Mouse (Mus musculus) limb, embryonic 11.5 days (tissue): ENCODE measurements at regions not wholly inside any gene's neighbourhood (a gene's known extent, or its start where the extent isn't known, plus 50 kb on each side); places are given as distances from the start of the nearest gene placed in this dataset.

Experiments used
- ATAC-seq: fragments of 200-750 bp; cut with Nextera tagmentation; 2 replicates; pipeline ENCODE4 v1.8.0; 2017; ENCODE audit warnings: low read depth; ENCODE audit not compliant: insufficient number of reproducible peaks, low FRiP score, low TSS enrichment
- DNase-seq: peaks from one replicate; pipeline ENCODE4 v3.0.0-alpha.2; 2015; ENCODE audit warnings: low spot score
- H3K27ac ChIP-seq: fragments of 300-500 bp; sonication (generic); replicated peaks from 2 replicates; pipeline ENCODE4 v1.5.1; 2014; ENCODE audit warnings: low read depth, mild to moderate bottlenecking, low read length
- H3K27me3 ChIP-seq: fragments of 300-500 bp; sonication (generic); 2 replicates; pipeline ENCODE4 v1.6.1; 2014; ENCODE audit warnings: mild to moderate bottlenecking, low read length, mixed read lengths; ENCODE audit not compliant: control insufficient read depth, insufficient read depth
- H3K36me3 ChIP-seq: fragments of 300-500 bp; sonication (generic); 2 replicates; pipeline ENCODE4 v1.6.1; 2014; ENCODE audit warnings: mild to moderate bottlenecking, low read length, moderate library complexity, mixed read lengths; ENCODE audit not compliant: control insufficient read depth, insufficient read depth
- H3K4me1 ChIP-seq: fragments of 300-500 bp; sonication (generic); 2 replicates; pipeline ENCODE4 v1.6.1; 2014; ENCODE audit warnings: low read length, mixed read lengths; ENCODE audit not compliant: control insufficient read depth, insufficient read depth
- H3K4me2 ChIP-seq: fragments of 300-500 bp; sonication (generic); 2 replicates; pipeline ENCODE4 v1.6.1; 2014; ENCODE audit warnings: low read depth, mild to moderate bottlenecking, moderate library complexity; ENCODE audit not compliant: severe bottlenecking
- H3K4me3 ChIP-seq: fragments of 300-500 bp; sonication (generic); 2 replicates; pipeline ENCODE4 v1.5.1; 2014; ENCODE audit warnings: low read depth, low read length
- H3K9ac ChIP-seq: fragments of 300-500 bp; sonication (generic); 2 replicates; pipeline ENCODE4 v1.6.1; 2014; ENCODE audit warnings: mild to moderate bottlenecking, low read length
- H3K9me3 ChIP-seq: fragments of 300-500 bp; sonication (generic); 2 replicates; pipeline ENCODE4 v1.6.1; 2016; ENCODE audit warnings: low read length; ENCODE audit not compliant: control insufficient read depth
- WGBS: fragments of 180-500 bp; shearing (Covaris S2); extraction: QIAGEN DNeasy Blood & Tissue Kit; methylation state at CpG from one replicate; pipeline ENCODE4 v1.1.7; 2014; 5-methylcytosine and 5-hydroxymethylcytosine counted together

- Histone ChIP-seq H3K9ac (no peak overlapping the region), H3K4me1 (peaks cover 25% of the 10 kb centered on the region), H3K27ac (0 out of 2 replicates have a peak overlapping the region, but pooled peaks have one; percentile 38), H3K9me3 (no peaks in the 10 kb centered on the region), H3K4me3 (no peak overlapping the region), H3K27me3 (no peaks in the 10 kb centered on the region), H3K4me2 (no peak overlapping the region), H3K36me3 (no peaks in the 10 kb centered on the region)
- DNase-seq (no peak), ATAC-seq (no peak)
- 57% methylated on average over 13 of the region's 13 CpGs for WGBS
Observed at GRCm38 (mm10) chr13:59996146-59996814, 173.3 kb upstream of the Tut7 start.

GRCm38 (mm10) chr13:59992780-59993501, 170.0 kb upstream of the Tut7 start:
- H3K4me1 ChIP-seq: peaks cover 37% of the 10 kb centered on the region
- H3K4me2 ChIP-seq: no peak overlapping the region
- peak overlapping the region; percentile 63 for H3K27ac ChIP-seq

GRCm38 (mm10) chr13:59992346-59992745, 169.4 kb upstream of the Tut7 start:
- ATAC-seq (no peak), DNase-seq (no peak)
- Histone ChIP-seq H3K9me3 (no peaks in the 10 kb centered on the region), H3K27me3 (no peaks in the 10 kb centered on the region), H3K4me3 (no peak overlapping the region), H3K27ac (0 out of 2 replicates have a peak overlapping the region, but pooled peaks have one; percentile 9), H3K9ac (no peak overlapping the region), H3K4me2 (no peak overlapping the region), H3K36me3 (no peaks in the 10 kb centered on the region), H3K4me1 (peaks cover 37% of the 10 kb centered on the region)

More at GRCm38 (mm10) chr13:59992780-59993501, 170.0 kb upstream of the Tut7 start:
- no peak overlapping the region for H3K4me3 ChIP-seq
- no peak overlapping the region for H3K9ac ChIP-seq
- DNase-seq: peak; percentile 78
- no peaks in the 10 kb centered on the region for H3K27me3 ChIP-seq
- ATAC-seq: peak; percentile 65; the same call in 1 of the 2 replicates
- H3K9me3 ChIP-seq: no peaks in the 10 kb centered on the region
- no peaks in the 10 kb centered on the region for H3K36me3 ChIP-seq
- 10% methylated on average over 11 of the region's 11 CpGs for WGBS

GRCm38 (mm10) chr13:59990402-59991280, 167.7 kb upstream of the Tut7 start:
- H3K4me1 ChIP-seq: peaks cover 34% of the 10 kb centered on the region
- no peak overlapping the region for H3K4me2 ChIP-seq
- no peak overlapping the region for H3K9ac ChIP-seq
- no peaks in the 10 kb centered on the region for H3K36me3 ChIP-seq
- H3K4me3 ChIP-seq: no peak overlapping the region
- H3K27ac ChIP-seq: peak overlapping the region; percentile 49; the same call in 1 of the 2 replicates
- no peaks in the 10 kb centered on the region for H3K9me3 ChIP-seq
- no peaks in the 10 kb centered on the region for H3K27me3 ChIP-seq
- ATAC-seq (no peak), DNase-seq (peak; percentile 72)
- 34% methylated on average over 10 of the region's 10 CpGs for WGBS

GRCm38 (mm10) chr13:59988393-59988965, 165.5 kb upstream of the Tut7 start:
- ATAC-seq: no peak
- H3K27me3 ChIP-seq: no peaks in the 10 kb centered on the region
- no peak overlapping the region for H3K27ac ChIP-seq
- no peak overlapping the region for H3K4me3 ChIP-seq
- no peaks in the 10 kb centered on the region for H3K36me3 ChIP-seq
- WGBS: 57% methylated on average over 7 of the region's 7 CpGs
- H3K9ac ChIP-seq: no peak overlapping the region
- H3K9me3 ChIP-seq: no peaks in the 10 kb centered on the region
- no peak overlapping the region for H3K4me2 ChIP-seq
- no peak for DNase-seq
- peaks cover 33% of the 10 kb centered on the region for H3K4me1 ChIP-seq

GRCm38 (mm10) chr13:59976425-59976824, 153.5 kb upstream of the Tut7 start:
- Histone ChIP-seq H3K4me3 (no peak overlapping the region), H3K4me2 (no peak overlapping the region), H3K9ac (no peak overlapping the region), H3K4me1 (peaks cover 16% of the 10 kb centered on the region), H3K27me3 (no peaks in the 10 kb centered on the region), H3K9me3 (no peaks in the 10 kb centered on the region), H3K36me3 (no peaks in the 10 kb centered on the region), H3K27ac (peak overlapping the region; percentile 76)
- DNase-seq (no peak), ATAC-seq (no peak)
- 40% methylated on average over 5 of the region's 5 CpGs for WGBS

GRCm38 (mm10) chr13:59972093-59972427, 149.1 kb upstream of the Tut7 start:
- DNase-seq: no peak
- 48% methylated on average over 9 of the region's 9 CpGs for WGBS
- H3K4me1 ChIP-seq: peaks cover 29% of the 10 kb centered on the region

More at GRCm38 (mm10) chr13:59972093-59972427, 149.1 kb upstream of the Tut7 start:
- peak overlapping the region; percentile 35; the same call in 1 of the 2 replicates for H3K4me2 ChIP-seq
- no peaks in the 10 kb centered on the region for H3K9me3 ChIP-seq
- no peaks in the 10 kb centered on the region for H3K36me3 ChIP-seq
- no peak overlapping the region for H3K4me3 ChIP-seq
- no peak for ATAC-seq
- H3K27ac ChIP-seq: peak overlapping the region; percentile 73
- no peaks in the 10 kb centered on the region for H3K27me3 ChIP-seq
- H3K9ac ChIP-seq: no peak overlapping the region
